In the genomic region with DNA sequence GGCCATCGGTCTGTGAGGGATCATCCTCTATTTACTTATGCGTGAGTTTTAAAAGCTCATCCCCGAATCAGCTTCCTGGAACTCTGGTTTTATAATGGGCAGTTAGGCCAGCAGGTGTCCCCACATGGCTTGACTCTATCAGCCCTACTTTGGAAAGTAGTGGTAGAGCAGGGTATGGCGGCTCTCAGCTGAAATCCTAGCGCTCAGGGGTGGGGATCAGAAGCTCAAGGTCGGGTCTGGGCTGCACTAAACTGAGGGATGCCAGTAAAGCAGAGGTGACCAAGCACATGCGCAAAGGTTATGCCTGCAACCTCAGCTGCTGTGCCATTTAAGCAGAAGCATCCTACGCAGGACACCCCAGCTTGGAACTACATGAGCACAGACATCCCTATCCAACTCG, we compare ENCODE assay signal across 12 mouse cellular contexts. TPM values are rescaled to one million over a fixed set of nuclear protein-coding genes. Genes with fewer than 3 reads are reported as not detected.
A peak's percentile ranks its signal among the peaks of the same experiment; 100 is the strongest.
DNase-seq lines count a peak whose midpoint lies in the region; ATAC-seq and TF ChIP-seq lines count a peak whose summit lies in the region.
"Had no signal": no experiment of that assay in that cellular context is flagged by ENCODE, and none has a peak within 500 bp of the region (broad histone marks: within the 10 kb centered on the region; RNA-seq: fewer than 3 reads in every experiment).

No protein-coding gene starts in this region.

- TF ChIP-seq POLR2A in cerebellum, adult 2 months (IDR thresholded peaks at IDR 0.05; ENCODE audit: borderline replicate concordance, insufficient read depth, low read length) = no peak

- H3K9me3 ChIP-seq in liver, embryonic 14.5 days (ENCODE audit: control insufficient read depth, low read length) = no peaks in the 10 kb centered on the region
- H3K9me3 ChIP-seq: megakaryocyte, embryonic 14.5 days had no signal

- no peaks in the 10 kb centered on the region for H3K27me3 ChIP-seq in cerebellum, adult 2 months (ENCODE audit: control insufficient read depth, insufficient read depth, low read length)
- H3K27me3 ChIP-seq in liver, embryonic 14.5 days (ENCODE audit: control insufficient read depth, insufficient read depth, low read length) = no peaks in the 10 kb centered on the region
- H3K27me3 ChIP-seq: megakaryocyte, embryonic 14.5 days had no signal

- 78% methylated on average over 9 of the region's 9 CpGs for WGBS in cerebellum, adult 2 months
- 69% methylated on average over 9 of the region's 9 CpGs for WGBS in liver, embryonic 14.5 days (ENCODE audit: insufficient replicate concordance)

- no peaks in the 10 kb centered on the region for H3K4me1 ChIP-seq in cerebellum, adult 2 months (ENCODE audit: control insufficient read depth, insufficient read depth, low read length)
- peaks cover 3 to 11% of the 10 kb centered on the region in 2 experiments; a peak in 3 of 4 replicates for H3K4me1 ChIP-seq in liver, embryonic 14.5 days (replicated peaks; ENCODE audit: control insufficient read depth in 2 of 2, insufficient read depth in 2 of 2, low read length in 1 of 2)

- H3K27ac ChIP-seq in cerebellum, adult 2 months (ENCODE audit: insufficient read depth, low read length) = no peak overlapping the region
- H3K27ac ChIP-seq in liver, embryonic 14.5 days = no peak overlapping the region

- 0 out of 2 replicates have a peak, but pooled peaks have one; percentile 4 for TF ChIP-seq CTCF in cerebellum, adult 2 months (IDR thresholded peaks at IDR 0.05; ENCODE audit: borderline replicate concordance, insufficient read depth, low read depth, low read length)
- peak; percentile 23; the same call in 1 of the 2 replicates for TF ChIP-seq CTCF in liver, embryonic 14.5 days (IDR thresholded peaks at IDR 0.05; ENCODE audit: low read depth)

- no peak overlapping the region for H3K4me2 ChIP-seq in liver, embryonic 14.5 days (ENCODE audit: low read depth)

- DNase-seq in cerebellum, adult 2 months = no peak
- DNase-seq in cerebellum, adult 11-12 months = no peak
- DNase-seq in kidney, postnatal 10 days = peak; percentile 29
- DNase-seq in kidney, adult 18-20 months = no peak
- peak; percentile 90 for DNase-seq in ES-CJ7 (ENCODE audit: low read depth, low spot score)
- DNase-seq in liver, embryonic 14.5 days (ENCODE audit: low read depth in 3 of 3, low spot score in 3 of 3) = no peak
- no peak for DNase-seq in cerebellum, postnatal 4 days (ENCODE audit: low spot score in 2 of 2)
- DNase-seq: B cell, adult 2 months; right cerebral cortex, postnatal 14 days had no signal

- H3K4me3 ChIP-seq in cerebellum, adult 2 months (replicated peaks; ENCODE audit: insufficient read depth, low read depth, low read length) = no peak overlapping the region
- no peak overlapping the region for H3K4me3 ChIP-seq in liver, embryonic 14.5 days (ENCODE audit: insufficient read depth in 1 of 2, low read depth in 2 of 2, low read length in 2 of 2)
- H3K4me3 ChIP-seq: erythroblast, embryonic 14.5 days; megakaryocyte, embryonic 14.5 days had no signal

- no peak for ATAC-seq in liver, embryonic 14.5 days (ENCODE audit: insufficient read depth)
- no peak for ATAC-seq in megakaryocyte-erythroid progenitor cell, adult 5-6 weeks (replicated peaks; ENCODE audit: low FRiP score, low TSS enrichment, poor library complexity, severe bottlenecking)

- TF ChIP-seq EP300 in liver, embryonic 14.5 days (IDR thresholded peaks at IDR 0.05; ENCODE audit: low read depth) = no peak

- no peaks in the 10 kb centered on the region for H3K36me3 ChIP-seq in liver, embryonic 14.5 days (replicated peaks; ENCODE audit: control insufficient read depth, insufficient read depth, low read depth)

- H3K9ac ChIP-seq in liver, embryonic 14.5 days (replicated peaks) = no peak overlapping the region

RNA-seq across cellular contexts. Expression of a gene that starts 44.3 kb away (rescaled TPM):
- polyA plus RNA-seq in cerebellum, adult 2 months (2012; rRNA removed) = 95.7 and 107 TPM in 2 replicates
- 51.4 and 57.1 TPM in 2 replicates for polyA plus RNA-seq in liver, embryonic 14.5 days (2012; rRNA removed)
- 119 and 131 TPM in 2 replicates for polyA plus RNA-seq in liver, embryonic 14.5 days (2014; fragmentation: Nextera tagmentation; extraction: Ambion mirVana)
- total RNA-seq in megakaryocyte-erythroid progenitor cell, adult 5-6 weeks (2014; fragmentation: Nextera tagmentation) = 11.6 and 16.3 TPM in 2 replicates
- total RNA-seq in megakaryocyte-erythroid progenitor cell, adult 5-6 weeks (2017) = 48.3 and 69.4 TPM in 2 replicates

Comparison
In these comparisons a context has a peak if more than half of its experiments do, and no peak if none do; other contexts are left out.
1. DNase-seq: peak in kidney, postnatal 10 days (single experiment) and ES-CJ7 (single experiment); none in cerebellum, adult 2 months (0 of 2), cerebellum, adult 11-12 months (single experiment), kidney, adult 18-20 months (single experiment), liver, embryonic 14.5 days (0 of 3) and cerebellum, postnatal 4 days (0 of 2).